Mouse (Mus musculus) gastrocnemius, postnatal 36 days (tissue): ENCODE results near the gene Mrpl33. TPM values are rescaled to one million over a fixed set of nuclear protein-coding genes. Genes with fewer than 3 reads are reported as not detected.
A peak's percentile ranks its signal among the peaks of the same experiment; 100 is the strongest.

Experiments used
- DNase-seq, 2 experiments: peaks; one replicate each; pipeline ENCODE4 v3.0.0; 2022
- intact Hi-C: fragments of 180-260 bp; cut with DNase I; formaldehyde crosslinking; loops from one replicate; pipeline ENCODE4 v1.15.1; 2025
- total RNA-seq, 2 experiments: library from RNA; stranded (reverse); gene quantifications; 2 replicates each; pipeline ENCODE4 v1.2.3; 2021

Gene Mrpl33
- total RNA-seq, 2 experiments from 2014 or later, result 233 to 261 TPM

GRCm38 (mm10) chr5:31589711-31590319 lies 6.9 kb upstream of the Mrpl33 start:
- intact Hi-C loops, result no loop called here

GRCm38 (mm10) chr5:31591122-31591521 lies 5.6 kb upstream of the Mrpl33 start:
- intact Hi-C loops, result no loop called here
- no peak for DNase-seq

More at GRCm38 (mm10) chr5:31589711-31590319, 6.9 kb upstream of the Mrpl33 start:
- DNase-seq, result no peak

GRCm38 (mm10) chr5:31595868-31596267 lies 867 bp upstream of the Mrpl33 start:
- intact Hi-C loops, result no loop called here
- DNase-seq, result no peak

GRCm38 (mm10) chr5:31597430-31597944 lies 752 bp downstream of the Mrpl33 start:
- intact Hi-C loops, result no loop called here

GRCm38 (mm10) chr5:31598121-31598520 lies 1.4 kb downstream of the Mrpl33 start:
- no peak for DNase-seq
- intact Hi-C loops, result loop anchor here (2.0 kb wide), 1 partner anchor 599 kb away; no protein-coding TSS in a partner anchor

More at GRCm38 (mm10) chr5:31597430-31597944, 752 bp downstream of the Mrpl33 start:
- no peak for DNase-seq

GRCm38 (mm10) chr5:31598579-31598978 lies 1.8 kb downstream of the Mrpl33 start:
- intact Hi-C loops, result loop anchor here (2.0 kb wide), 1 partner anchor 598 kb away; no protein-coding TSS in a partner anchor

GRCm38 (mm10) chr5:31599161-31599560 lies 2.4 kb downstream of the Mrpl33 start:
- intact Hi-C loops, result loop anchor here (2.0 kb wide), 1 partner anchor 598 kb away; no protein-coding TSS in a partner anchor
- no peak for DNase-seq

More at GRCm38 (mm10) chr5:31598579-31598978, 1.8 kb downstream of the Mrpl33 start:
- DNase-seq, result no peak

GRCm38 (mm10) chr5:31601162-31601722 lies 4.5 kb downstream of the Mrpl33 start:
- intact Hi-C loops, result no loop called here
- no peak for DNase-seq

GRCm38 (mm10) chr5:31602377-31602776 lies 5.6 kb downstream of the Mrpl33 start:
- intact Hi-C loops, result no loop called here
- DNase-seq, result peak; percentile 55 to 70

- DNase-seq, result no peak
- intact Hi-C loops, result no loop called here
Measured at GRCm38 (mm10) chr5:31603766-31604165, 7.0 kb downstream of the Mrpl33 start.

- intact Hi-C loops, result no loop called here
- DNase-seq, result peak; percentile 44 to 80
Measured at GRCm38 (mm10) chr5:31606151-31606550, 9.4 kb downstream of the Mrpl33 start.

GRCm38 (mm10) chr5:31610376-31611086 lies 13.8 kb downstream of the Mrpl33 start:
- DNase-seq, result no peak
- intact Hi-C loops, result loop anchor here (5.0 kb wide), 1 partner anchor 33 kb away; no protein-coding TSS in a partner anchor

GRCm38 (mm10) chr5:31611186-31611585 lies 14.5 kb downstream of the Mrpl33 start:
- DNase-seq, result no peak
- intact Hi-C loops, result loop anchor here (5.0 kb wide), 1 partner anchor 34 kb away; no protein-coding TSS in a partner anchor

GRCm38 (mm10) chr5:31613852-31614286 lies 17.1 kb downstream of the Mrpl33 start:
- DNase-seq, result peak; percentile 71 to 84
- intact Hi-C loops, result loop anchor here (5.0 kb wide), 1 partner anchor 37 kb away; no protein-coding TSS in a partner anchor

- intact Hi-C loops, result loop anchor here (5.0 kb wide), 2 partner anchors 37 to 47 kb away; no protein-coding TSS in a partner anchor
- no peak for DNase-seq
Measured at GRCm38 (mm10) chr5:31614339-31615025, 17.7 kb downstream of the Mrpl33 start.

GRCm38 (mm10) chr5:31620326-31620725 lies 23.6 kb downstream of the Mrpl33 start:
- no peak for DNase-seq
- intact Hi-C loops, result no loop called here

GRCm38 (mm10) chr5:31627117-31627516 lies 30.4 kb downstream of the Mrpl33 start:
- DNase-seq, result no peak
- intact Hi-C loops, result no loop called here

GRCm38 (mm10) chr5:31627562-31628526 lies 31.1 kb downstream of the Mrpl33 start:
- intact Hi-C loops, result no loop called here
- DNase-seq, result no peak

- intact Hi-C loops, result no loop called here
- DNase-seq, result no peak
Measured at GRCm38 (mm10) chr5:31628555-31628954, 31.8 kb downstream of the Mrpl33 start.
